Mouse (Mus musculus) hematopoietic stem cell, adult 5-6 weeks (primary cell): Measurements from ENCODE around the gene Aip. TPM values are rescaled to one million over a fixed set of nuclear protein-coding genes. Genes with fewer than 3 reads are reported as not detected.
A peak's percentile ranks its signal among the peaks of the same experiment; 100 is the strongest.

ENCODE experiments used
- ATAC-seq, 2 experiments: fragments of 125-278 bp in 1 of 2; replicated peaks in 1 of 2; 2 replicates each; pipeline ENCODE4 v1.8.0; 2016 to 2017; ENCODE audit warnings: inconsistent platforms in 2 of 2, mild to moderate bottlenecking in 2 of 2, moderate number of reproducible peaks in 2 of 2, low read depth in 1 of 2, moderate TSS enrichment in 1 of 2; ENCODE audit not compliant: low FRiP score in 2 of 2, poor library complexity in 2 of 2, severe bottlenecking in 2 of 2, insufficient read depth in 1 of 2, low TSS enrichment in 1 of 2
- total RNA-seq: library from RNA; stranded (forward); fragments of 172-1452, 232-1000 nt; gene quantifications from 2 replicates; pipeline ENCODE4 v1.2.3, GENCODE M21; 2017

The Aip gene
- total RNA-seq, 1 experiment from 2014 or later = 60.3 TPM

DNA sequence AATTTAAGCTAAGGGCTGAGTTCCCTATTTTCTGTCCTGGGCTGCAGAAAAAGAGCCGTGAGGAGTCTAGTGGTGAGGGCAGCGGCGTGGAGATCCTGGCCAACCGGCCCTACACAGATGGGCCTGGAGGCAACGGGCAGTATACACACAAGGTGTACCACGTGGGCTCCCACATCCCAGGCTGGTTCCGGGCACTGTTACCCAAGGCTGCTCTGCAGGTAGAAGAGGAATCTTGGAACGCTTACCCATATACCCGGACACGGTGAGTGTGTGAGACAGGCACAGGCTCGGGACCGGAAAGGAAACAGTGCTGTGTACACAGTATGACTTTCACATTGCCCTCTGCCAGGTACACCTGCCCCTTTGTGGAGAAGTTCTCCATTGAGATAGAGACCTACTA lies 23.0 kb downstream of the Aip start:
- ATAC-seq = no peak

DNA sequence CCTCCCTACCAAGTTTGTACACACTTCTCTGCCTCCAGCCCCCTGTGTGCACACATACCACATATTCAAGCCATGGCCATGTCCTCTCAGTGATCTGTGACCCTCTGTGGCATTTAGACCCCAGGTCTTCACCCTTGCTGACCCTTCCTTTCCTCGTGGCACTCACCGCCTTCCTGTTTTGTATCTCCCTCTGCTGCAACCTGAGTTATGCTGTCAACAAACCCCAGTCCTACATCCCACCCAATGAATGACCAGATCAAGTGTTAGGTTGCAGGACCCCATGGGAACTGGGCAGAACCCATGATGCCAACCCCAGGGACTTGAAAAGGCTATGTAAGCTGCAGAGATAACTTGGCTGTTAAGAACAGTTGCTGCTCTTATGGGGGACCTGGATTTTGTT lies 23.6 kb downstream of the Aip start:
- no peak for ATAC-seq

DNA sequence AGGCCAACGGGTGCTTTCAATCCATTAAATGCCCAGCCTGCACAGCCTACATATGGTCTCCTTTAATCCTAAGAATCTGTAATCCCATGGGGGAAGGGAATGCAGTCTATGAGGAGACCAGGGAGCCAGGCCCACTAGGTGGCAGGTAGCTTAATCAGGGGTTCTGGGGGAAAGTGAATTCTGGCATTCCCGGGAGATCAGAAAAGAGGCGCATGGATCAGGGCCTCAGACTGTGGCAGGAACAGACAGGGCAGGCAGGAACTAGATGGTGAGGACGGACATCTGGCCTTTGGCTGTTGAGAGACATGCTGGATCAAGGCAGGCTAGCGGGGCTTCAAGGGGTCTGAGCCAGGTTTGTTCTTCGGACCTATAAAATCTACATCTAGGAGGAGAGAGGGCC lies 24.2 kb downstream of the Aip start:
- no peak for ATAC-seq

DNA sequence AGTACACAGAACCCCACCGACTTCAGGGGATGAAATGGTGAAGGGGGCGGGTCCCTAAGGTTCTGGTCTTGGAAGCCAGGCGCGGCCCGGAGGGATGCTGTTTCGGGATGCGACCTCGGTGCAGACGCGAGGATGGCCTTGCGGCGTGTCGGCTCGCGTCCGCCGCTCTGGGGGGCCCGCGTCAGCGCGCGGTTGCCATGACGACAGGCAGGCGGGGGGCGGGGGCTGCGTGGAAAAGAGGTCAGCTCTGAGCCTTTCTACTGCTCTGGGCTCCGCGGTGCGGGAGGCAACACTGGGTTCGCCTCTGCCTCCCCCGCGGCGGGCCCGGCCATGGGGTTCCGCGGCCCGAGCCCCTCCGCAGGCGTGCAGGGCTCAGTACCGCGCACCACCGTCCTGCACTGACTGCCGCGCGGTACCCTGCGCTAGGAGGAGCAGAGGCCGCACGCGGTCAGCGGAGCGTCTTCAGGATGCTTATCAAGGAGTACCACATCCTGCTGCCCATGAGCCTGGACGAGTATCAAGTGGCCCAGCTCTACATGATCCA lies 24.9 kb downstream of the Aip start:
- no peak for ATAC-seq

DNA sequence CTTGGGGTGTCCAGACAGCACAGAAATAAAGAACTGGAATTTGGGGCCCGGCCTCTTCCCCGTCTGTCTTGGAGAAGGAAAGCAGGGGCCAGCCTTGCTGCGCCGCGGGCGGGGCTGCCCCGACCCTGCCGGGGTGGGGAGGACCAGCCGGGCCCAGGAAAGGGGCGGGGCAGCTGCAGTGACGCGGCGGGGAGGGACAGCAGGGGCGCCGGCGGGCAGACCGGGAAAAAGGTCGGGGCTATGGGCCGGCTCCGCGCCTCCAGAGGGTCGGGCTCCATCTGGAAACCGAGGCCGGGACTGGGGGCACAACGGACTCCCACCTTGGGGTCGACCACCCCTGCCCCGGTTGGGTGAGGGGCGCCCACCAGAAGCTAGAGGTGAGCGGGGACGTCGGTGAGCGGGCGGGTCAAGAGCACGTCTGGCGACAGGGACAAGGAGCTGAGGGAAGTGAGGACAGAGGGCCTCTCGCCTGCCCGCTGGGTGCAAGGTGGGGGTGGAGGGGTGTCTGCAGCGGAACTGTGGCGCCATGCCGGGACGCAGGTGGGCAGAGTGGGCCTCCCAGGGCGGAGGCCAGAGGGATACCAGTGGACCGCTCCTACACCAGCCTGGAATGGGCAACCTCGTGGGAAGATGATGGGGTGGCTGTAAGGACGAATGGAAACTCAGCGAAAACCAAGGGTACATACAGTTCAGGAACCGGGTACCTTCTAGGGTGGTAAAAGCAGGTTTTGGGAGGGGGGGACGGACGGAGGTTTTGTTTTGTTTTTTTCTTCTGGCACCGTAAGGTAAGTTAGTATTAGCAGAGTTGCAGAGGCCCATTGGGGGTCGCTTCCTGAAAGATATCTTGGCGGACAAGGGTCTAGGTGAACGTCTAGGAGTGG lies 25.6 kb downstream of the Aip start, which contains the start of gene Pitpnm1:
Gene Pitpnm1, plus strand, starts transcription at position 162 of the 881 bp plus-strand sequence.
- ATAC-seq = no peak

DNA sequence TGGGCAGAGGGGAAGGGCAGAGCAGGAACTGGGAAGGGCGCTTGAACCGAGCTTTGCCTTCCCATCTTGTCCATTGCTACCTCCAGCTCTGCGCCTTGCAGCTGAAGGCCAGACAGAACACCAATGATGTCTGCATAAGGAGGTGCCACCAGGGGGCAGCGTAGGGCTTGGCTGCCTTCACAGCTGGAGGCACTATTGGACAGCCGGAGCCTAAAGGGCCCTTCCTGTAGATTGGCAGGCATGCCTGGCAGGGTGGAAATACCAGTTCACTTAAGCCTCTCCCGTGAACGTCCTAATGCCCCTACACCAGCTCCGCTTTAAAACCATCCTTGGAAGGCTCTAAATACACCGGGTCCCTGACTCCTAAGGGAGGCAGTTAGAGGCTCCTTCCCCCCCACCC lies 26.6 kb downstream of the Aip start:
- peak; percentile 46 to 59 for ATAC-seq

DNA sequence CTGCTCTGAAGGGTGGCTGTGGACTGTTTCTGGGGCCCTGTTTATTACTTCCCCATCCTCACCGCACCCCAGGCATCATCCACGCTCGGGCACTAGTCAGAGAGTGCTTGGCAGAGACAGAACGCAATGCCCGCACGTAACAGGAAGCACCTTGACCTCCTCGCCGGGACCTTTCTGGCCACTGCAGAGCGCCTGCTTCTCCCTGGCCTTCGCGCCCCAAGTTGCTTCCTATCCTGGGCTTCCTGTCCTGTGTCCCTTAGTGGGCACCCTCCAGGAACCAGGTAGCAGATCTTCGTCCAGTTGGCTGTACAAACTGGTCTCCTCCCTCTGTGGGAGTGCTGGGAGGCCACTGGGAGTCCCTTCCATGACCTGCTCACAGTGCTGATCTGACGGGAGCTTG lies 27.2 kb downstream of the Aip start:
- no peak for ATAC-seq

DNA sequence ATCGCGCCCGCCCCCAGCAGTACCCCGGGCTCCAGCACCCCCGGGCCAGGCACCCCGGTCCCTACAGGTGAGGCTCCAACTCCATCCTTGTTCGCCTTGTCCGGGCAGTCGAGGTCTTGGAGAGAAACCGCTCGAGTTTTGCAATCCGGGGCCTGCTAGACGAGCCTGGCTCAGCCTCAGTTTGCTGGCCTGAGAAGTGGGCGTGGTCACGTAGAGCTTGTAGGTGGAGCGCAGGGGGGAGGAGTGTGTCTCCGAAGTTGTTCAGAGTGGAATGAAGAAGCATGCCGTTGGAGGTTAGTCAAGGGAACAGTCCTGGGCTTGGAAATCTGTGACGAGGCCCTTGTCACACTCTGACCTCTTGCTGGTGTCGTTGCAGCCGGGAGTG lies 28.2 kb downstream of the Aip start:
- ATAC-seq = peak; percentile 4 to 14; a peak in 2 of 4 replicates

DNA sequence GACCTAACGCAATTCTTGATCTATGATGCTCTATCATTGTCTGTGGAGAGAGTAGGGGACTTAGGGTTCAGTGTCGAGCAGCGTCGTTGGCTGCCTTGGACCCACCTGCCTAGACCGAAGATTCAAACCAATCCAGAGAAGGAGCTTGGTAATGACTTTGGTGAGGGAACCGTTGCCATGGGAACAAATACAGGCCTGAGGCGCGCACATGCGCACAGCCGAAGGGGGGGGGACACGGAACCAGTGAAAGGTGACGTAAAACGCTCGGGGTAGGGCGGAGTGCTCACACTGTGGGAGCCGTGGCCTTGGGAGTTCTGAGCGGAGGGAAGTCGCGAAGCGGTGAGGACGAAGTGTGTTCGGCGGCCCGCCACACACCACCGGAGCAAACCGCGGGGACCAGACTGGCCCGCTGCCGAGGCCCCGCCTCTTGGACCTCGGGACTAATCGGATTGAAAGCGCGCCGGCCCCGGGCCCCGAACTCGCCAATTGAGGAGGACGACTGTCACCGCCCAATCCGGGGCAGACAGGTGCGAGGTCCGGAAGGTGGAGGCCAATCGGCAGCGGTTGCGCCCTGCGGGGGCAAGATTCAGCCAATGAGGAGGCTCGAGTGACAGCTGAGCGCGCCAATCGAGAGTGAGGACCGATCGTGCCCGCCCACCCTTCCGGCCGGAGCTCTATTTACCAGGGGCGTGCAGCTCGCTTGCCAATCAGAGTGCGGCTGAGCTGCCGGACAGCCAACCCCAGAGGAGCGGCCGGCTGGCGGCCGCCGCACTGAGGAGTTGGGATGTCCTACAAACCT lies 28.8 kb downstream of the Aip start, which contains the start of gene Cdk2ap2:
Gene Cdk2ap2, plus strand, starts transcription at position 541 of the 799 bp plus-strand sequence.
- peak; percentile 85 to 91 for ATAC-seq

DNA sequence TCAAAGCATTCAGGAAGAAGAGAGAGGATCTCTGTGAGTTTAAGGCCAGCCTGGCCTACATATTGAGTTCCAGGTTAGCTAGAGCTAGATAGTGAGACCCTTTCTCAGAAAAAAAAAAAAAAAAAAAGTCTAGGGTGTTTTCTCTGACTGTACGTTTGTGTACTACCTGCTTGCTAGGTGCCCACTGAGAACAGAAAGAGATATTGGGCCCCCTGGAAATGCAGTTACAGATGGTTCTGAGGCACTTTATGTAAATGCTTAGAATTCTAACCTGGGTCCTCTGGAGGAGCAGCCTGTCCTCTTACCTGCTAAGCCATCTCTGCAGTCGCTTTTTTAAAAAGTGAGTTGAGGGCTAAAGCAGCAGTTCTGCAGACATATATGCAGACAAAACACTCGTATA lies 29.9 kb downstream of the Aip start:
- no peak for ATAC-seq

DNA sequence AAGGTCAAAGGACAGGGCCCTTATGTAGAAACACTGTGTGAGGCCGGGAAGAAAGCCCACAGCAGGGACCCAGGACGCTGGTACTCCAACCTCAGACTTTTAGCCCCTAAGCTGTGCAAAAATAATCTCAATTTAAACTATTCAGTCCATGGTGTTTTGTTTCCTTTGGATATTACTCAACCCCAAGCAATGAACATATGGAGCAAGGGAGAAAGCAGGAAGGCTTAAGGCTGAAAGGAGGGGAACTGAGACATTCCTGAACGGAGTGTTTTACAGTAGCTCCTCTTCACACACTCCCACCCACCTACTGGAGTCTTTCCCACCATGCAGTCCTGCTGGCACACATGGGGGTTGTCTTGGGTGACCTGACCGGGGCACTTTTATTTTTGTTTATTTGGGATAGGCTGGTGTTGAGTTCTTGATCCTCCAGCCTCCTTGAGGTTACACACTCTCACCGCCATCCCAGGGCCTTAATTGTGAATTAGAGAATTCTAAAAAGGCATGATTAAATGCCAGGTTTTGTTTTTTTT lies 30.8 kb downstream of the Aip start:
- no peak for ATAC-seq

DNA sequence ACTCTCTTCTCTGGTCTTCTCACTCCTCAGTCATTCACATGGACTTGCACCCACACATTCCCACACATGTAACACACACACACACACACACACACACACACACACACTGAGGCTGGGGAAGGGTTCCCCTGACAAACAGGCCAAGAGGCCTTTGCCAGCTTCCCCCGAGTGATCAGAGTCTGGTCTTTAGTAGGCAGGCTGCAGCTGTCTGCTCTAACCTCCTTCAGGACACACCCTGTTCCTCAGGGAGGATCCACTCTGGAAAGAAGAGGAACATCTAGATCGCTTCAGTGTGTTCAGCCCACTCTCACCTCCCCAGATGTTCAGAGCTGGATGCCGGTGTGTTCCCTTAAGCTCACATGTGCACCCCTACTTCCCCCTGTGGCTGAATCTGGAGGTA lies 31.3 kb downstream of the Aip start:
- ATAC-seq = no peak

DNA sequence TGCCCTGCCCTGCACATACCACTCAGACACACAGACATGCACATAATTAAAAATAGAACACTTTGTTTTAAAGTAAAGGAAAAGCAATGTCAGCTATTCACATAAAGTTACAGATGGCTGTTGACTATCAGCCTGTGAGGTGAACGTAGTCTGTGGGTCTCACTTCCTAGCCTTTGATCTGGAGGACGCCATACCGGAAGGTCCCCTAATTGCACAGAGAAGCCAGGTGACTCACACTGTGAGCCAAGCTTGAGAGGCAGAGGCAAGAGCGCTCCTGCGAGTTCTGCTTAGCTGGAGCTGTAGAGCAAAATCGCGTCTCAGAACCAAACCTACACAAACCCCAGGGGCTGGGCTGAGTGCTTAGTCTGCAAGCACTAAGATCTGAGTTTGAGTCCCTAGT lies 31.9 kb downstream of the Aip start:
- no peak for ATAC-seq

DNA sequence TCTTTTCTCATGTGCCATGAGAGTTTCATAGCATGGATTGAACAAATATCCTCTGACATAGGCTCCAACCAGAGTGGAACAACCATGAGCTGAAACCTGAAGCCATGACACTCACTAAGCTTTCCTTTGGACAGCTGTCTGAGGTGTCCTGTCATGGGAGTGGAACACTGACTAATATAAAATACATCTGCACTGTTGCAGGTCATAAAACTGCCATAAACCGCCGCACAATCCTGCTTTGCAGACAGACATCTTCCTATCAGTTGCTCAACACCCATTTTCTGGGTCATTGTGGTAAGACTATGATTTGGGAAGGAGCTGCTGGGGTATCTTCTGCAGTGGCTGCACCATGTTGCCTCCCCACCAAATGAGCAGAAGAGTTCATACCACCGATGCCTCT lies 32.9 kb downstream of the Aip start:
- ATAC-seq = no peak

DNA sequence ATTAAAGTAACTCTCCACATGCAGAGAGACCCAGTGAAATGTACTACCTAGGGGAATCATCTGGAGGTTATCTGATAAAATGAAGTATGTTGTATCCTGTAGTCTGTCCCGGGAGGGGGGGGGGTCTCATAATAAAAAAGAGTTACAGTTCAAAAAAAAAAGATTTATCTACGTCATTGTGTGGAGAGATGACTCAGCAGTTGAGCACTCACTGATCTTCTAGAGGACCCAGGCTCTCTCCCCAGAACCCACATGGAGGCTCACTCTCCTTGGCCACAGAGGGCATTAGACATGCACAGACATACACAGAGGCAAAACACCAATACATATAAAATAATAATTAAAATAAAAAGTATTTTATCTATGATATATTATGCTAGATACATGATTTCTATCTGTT lies 34.3 kb downstream of the Aip start:
- no peak for ATAC-seq

DNA sequence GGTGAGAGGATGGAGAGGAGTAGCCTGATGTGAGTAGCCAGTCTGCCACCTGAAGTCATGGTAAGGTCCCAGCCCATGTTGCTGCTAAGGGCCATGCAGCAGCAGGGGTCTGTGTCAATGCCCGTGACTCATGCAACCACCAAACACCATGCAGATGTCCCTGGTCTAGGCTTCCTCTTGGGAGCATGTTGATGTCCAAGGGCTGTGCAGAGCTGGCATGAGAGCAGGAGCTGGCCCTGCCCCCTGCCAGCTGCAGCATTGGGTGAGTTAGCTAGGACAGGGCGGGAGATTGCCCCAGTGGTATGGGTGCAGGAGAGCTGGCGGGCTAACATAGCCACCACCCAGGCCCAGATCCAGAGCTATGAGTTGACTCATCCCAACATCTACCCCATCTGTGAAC lies 35.2 kb downstream of the Aip start:
- no peak for ATAC-seq

DNA sequence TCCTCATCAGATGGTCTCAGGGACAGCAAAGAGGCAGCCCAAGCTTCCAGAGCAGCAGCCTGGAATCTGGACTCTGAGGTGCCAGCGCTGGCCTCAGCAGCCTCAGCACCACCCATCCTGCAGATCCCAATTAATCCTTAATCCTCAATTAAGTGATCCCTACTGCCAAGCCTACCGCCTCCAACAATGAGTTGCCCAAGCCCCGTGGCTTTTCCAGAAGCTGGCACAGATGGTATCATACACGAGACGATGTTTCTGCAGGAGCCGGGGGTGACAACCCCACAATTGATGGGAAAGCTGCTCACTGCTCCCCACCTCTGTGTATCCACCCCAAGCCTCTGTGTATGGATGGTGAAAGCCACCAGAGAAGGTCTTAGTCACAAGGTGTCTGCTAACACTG lies 36.5 kb downstream of the Aip start:
- ATAC-seq = no peak

DNA sequence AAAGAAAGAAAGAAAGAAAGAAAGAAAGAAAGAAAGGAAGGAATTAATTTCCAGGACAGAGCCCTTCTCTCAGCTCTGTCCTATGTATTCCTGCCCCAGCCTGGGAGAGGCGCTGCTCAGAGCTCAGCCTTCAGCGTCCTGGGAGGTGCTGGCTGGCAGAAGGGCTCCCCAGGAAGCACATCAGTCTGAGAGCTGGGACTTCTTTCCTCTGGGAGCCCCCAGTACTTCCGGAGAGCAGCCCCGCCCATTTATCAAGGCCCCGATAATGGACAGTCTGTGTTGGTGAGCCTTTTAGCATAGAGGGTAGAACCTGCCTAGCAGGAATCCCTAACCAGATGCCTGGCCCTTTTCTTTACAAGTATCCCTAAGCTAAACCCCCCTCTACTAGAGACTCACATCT lies 37.5 kb downstream of the Aip start:
- no peak for ATAC-seq
